Mouse (Mus musculus) hindbrain, embryonic 11.5 days (tissue): ENCODE data around the gene Sptssa. TPM values are rescaled to one million over a fixed set of nuclear protein-coding genes. Genes with fewer than 3 reads are reported as not detected.

Source experiments
- ATAC-seq: fragments of 200-750 bp; cut with Nextera tagmentation; 2 replicates; pipeline ENCODE4 v1.8.0; 2017; ENCODE audit warnings: mild to moderate bottlenecking, moderate TSS enrichment, moderate library complexity; ENCODE audit not compliant: low FRiP score
- DNase-seq: peaks from one replicate; pipeline ENCODE4 v3.0.0-alpha.2; 2015; ENCODE audit warnings: low spot score
- H3K27ac ChIP-seq: fragments of 300-500 bp; sonication (generic); 2 replicates; pipeline ENCODE4 v1.5.1; 2014; ENCODE audit warnings: mild to moderate bottlenecking, low read depth, low read length
- H3K27me3 ChIP-seq: fragments of 300-500 bp; sonication (generic); 2 replicates; pipeline ENCODE4 v1.6.1; 2014; ENCODE audit warnings: mild to moderate bottlenecking, low read length, moderate library complexity, mixed read lengths; ENCODE audit not compliant: control insufficient read depth, insufficient read depth
- H3K36me3 ChIP-seq: fragments of 300-500 bp; sonication (generic); 2 replicates; pipeline ENCODE4 v1.6.1; 2014; ENCODE audit warnings: mild to moderate bottlenecking, low read length, moderate library complexity, mixed read lengths; ENCODE audit not compliant: control insufficient read depth, insufficient read depth
- H3K4me1 ChIP-seq: fragments of 300-500 bp; sonication (generic); replicated peaks from 2 replicates; pipeline ENCODE4 v1.6.1; 2014; ENCODE audit warnings: low read length, mixed read lengths; ENCODE audit not compliant: control insufficient read depth, insufficient read depth
- H3K4me2 ChIP-seq: fragments of 300-500 bp; sonication (generic); replicated peaks from 2 replicates; pipeline ENCODE4 v1.6.1; 2014; ENCODE audit warnings: mild to moderate bottlenecking, low read depth, low read length
- H3K4me3 ChIP-seq: fragments of 300-500 bp; sonication (generic); 2 replicates; pipeline ENCODE4 v1.5.1; 2014; ENCODE audit warnings: low read depth, low read length
- H3K9ac ChIP-seq: fragments of 300-500 bp; sonication (generic); 2 replicates; pipeline ENCODE4 v1.6.1; 2014; ENCODE audit warnings: low read depth, low read length
- H3K9me3 ChIP-seq: fragments of 300-500 bp; sonication (generic); 2 replicates; pipeline ENCODE4 v1.6.1; 2016; ENCODE audit warnings: low read length; ENCODE audit not compliant: control insufficient read depth
- WGBS: fragments of 180-500 bp; shearing (Covaris S2); extraction: QIAGEN DNeasy Blood & Tissue Kit; methylation state at CpG from one replicate; pipeline ENCODE4 v1.1.7; 2014; 5-methylcytosine and 5-hydroxymethylcytosine counted together
- polyA plus RNA-seq: library from polyadenylated mRNA; unstranded; fragments of >200 nt; fragmentation: Nextera tagmentation; extraction: Ambion mirVana; gene quantifications from 2 replicates; pipeline ENCODE4 v1.2.1, GENCODE M21; 2014

Gene Sptssa
- polyA plus RNA-seq, 1 experiment from 2014 or later: 206 TPM

DNA sequence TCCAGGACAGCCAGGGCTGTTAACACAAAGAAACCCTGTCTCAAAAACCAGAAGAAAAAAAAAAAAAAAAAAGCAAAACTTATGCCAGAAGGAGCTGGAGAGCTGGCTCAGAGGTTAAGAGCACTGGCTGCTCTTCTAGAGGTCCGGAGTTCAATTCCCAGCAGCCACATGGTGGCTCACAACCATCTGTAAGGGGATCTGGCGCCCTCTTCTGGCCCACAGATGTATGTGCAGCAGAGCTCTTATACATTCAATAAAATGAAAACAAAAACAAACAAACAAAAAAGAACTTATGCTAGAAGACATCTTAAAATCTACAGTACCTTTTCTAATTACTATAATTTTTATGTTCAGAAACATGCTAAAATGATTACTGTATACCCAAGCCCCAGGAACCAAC is 11.4 kb downstream of the Sptssa start:
- Histone ChIP-seq H3K27ac (no peak overlapping the region), H3K4me2 (no peak overlapping the region), H3K36me3 (0 out of 2 replicates have a peak, but pooled peaks cover 2% of the 10 kb centered on the region), H3K4me1 (no peaks in the 10 kb centered on the region), H3K4me3 (no peak overlapping the region), H3K9me3 (no peaks in the 10 kb centered on the region), H3K9ac (no peak overlapping the region), H3K27me3 (no peaks in the 10 kb centered on the region)
- WGBS: 75% methylated on average over 2 of the region's 2 CpGs
- no peak for ATAC-seq
- DNase-seq: no peak

GRCm38 (mm10) chr12:54643320-54643892 is 13.0 kb downstream of the Sptssa start:
- Histone ChIP-seq H3K36me3 (no peaks in the 10 kb centered on the region), H3K9ac (no peak overlapping the region), H3K4me2 (no peak overlapping the region), H3K27ac (no peak overlapping the region), H3K27me3 (no peaks in the 10 kb centered on the region), H3K4me1 (no peaks in the 10 kb centered on the region), H3K9me3 (no peaks in the 10 kb centered on the region), H3K4me3 (no peak overlapping the region)
- WGBS: 72% methylated on average over 5 of the region's 5 CpGs
- DNase-seq (no peak), ATAC-seq (no peak)

DNA sequence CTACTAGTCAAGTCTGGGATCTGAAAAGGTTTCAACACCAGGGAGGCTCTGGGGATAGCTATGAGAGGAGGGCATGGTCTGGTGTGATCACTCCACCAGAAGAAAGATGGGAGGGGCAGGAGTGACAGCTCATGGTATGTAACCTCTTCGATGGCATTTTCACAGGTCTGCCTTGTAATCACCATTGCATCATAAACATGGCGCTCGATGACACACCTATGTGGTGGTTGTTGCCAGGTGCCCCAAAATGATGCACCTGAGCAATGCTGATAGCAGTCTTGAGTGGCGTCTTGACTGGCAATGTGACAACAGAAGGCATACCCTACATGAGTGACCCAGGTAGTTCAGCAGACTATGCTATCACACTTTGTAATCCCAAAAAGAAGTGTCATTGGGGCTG is 15.0 kb downstream of the Sptssa start:
- Histone ChIP-seq H3K9ac (no peak overlapping the region), H3K27me3 (no peaks in the 10 kb centered on the region), H3K4me3 (no peak overlapping the region), H3K36me3 (no peaks in the 10 kb centered on the region), H3K4me1 (no peaks in the 10 kb centered on the region), H3K4me2 (no peak overlapping the region), H3K9me3 (no peaks in the 10 kb centered on the region), H3K27ac (no peak overlapping the region)
- DNase-seq (no peak), ATAC-seq (no peak)
- 95% methylated on average over 4 of the region's 4 CpGs for WGBS

- Histone ChIP-seq H3K27ac (no peak overlapping the region), H3K27me3 (no peaks in the 10 kb centered on the region)
Observed at GRCm38 (mm10) chr12:54640259-54640658, 16.1 kb downstream of the Sptssa start.

GRCm38 (mm10) chr12:54637033-54637432 is 19.3 kb downstream of the Sptssa start:
- no peaks in the 10 kb centered on the region for H3K4me1 ChIP-seq
- H3K27me3 ChIP-seq: no peaks in the 10 kb centered on the region
- no peak overlapping the region for H3K9ac ChIP-seq
- ATAC-seq: no peak
- H3K9me3 ChIP-seq: no peaks in the 10 kb centered on the region
- H3K36me3 ChIP-seq: no peaks in the 10 kb centered on the region
- H3K4me2 ChIP-seq: no peak overlapping the region
- DNase-seq: no peak
- no peak overlapping the region for H3K27ac ChIP-seq
- H3K4me3 ChIP-seq: no peak overlapping the region
- 88% methylated on average over 1 of the region's 1 CpGs for WGBS

More at GRCm38 (mm10) chr12:54640259-54640658, 16.1 kb downstream of the Sptssa start:
- Histone ChIP-seq H3K4me3 (no peak overlapping the region), H3K36me3 (no peaks in the 10 kb centered on the region), H3K9me3 (no peaks in the 10 kb centered on the region), H3K4me1 (no peaks in the 10 kb centered on the region), H3K9ac (no peak overlapping the region), H3K4me2 (no peak overlapping the region)
- 93% methylated on average over 6 of the region's 6 CpGs for WGBS
- ATAC-seq (no peak), DNase-seq (no peak)

- Histone ChIP-seq H3K27ac (no peak overlapping the region), H3K9me3 (no peaks in the 10 kb centered on the region), H3K9ac (no peak overlapping the region), H3K4me2 (no peak overlapping the region), H3K4me1 (no peaks in the 10 kb centered on the region), H3K27me3 (no peaks in the 10 kb centered on the region), H3K4me3 (no peak overlapping the region), H3K36me3 (no peaks in the 10 kb centered on the region)
- ATAC-seq (no peak), DNase-seq (no peak)
- 74% methylated on average over 2 of the region's 2 CpGs for WGBS
Observed at GRCm38 (mm10) chr12:54632141-54632540, 24.2 kb downstream of the Sptssa start.

DNA sequence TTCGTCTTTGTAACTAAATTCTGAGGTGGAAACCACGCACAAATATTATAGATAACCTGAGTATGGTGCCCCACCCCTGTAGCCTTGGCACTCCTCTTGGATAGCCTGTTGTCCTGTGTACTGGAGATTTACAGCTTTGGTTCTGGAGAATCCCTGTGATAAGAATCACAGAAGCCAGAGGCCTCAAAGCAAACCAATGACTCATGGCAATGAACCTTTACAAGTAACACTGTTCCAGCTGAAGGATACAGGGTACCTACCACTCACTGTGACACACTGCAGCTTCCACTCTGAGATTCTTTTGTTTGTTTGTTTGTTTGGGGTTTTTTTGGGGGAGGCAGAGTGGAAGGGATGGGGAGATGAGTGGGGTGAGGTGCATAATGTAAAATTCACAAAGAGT is 34.4 kb downstream of the Sptssa start:
- H3K27ac ChIP-seq: no peak overlapping the region
- WGBS: 94% methylated on average over 2 of the region's 2 CpGs
- H3K4me2 ChIP-seq: no peak overlapping the region
- no peaks in the 10 kb centered on the region for H3K36me3 ChIP-seq
- H3K4me1 ChIP-seq: no peaks in the 10 kb centered on the region
- ATAC-seq (no peak), DNase-seq (no peak)
- no peaks in the 10 kb centered on the region for H3K9me3 ChIP-seq
- no peaks in the 10 kb centered on the region for H3K27me3 ChIP-seq
- H3K9ac ChIP-seq: no peak overlapping the region
- H3K4me3 ChIP-seq: no peak overlapping the region

DNA sequence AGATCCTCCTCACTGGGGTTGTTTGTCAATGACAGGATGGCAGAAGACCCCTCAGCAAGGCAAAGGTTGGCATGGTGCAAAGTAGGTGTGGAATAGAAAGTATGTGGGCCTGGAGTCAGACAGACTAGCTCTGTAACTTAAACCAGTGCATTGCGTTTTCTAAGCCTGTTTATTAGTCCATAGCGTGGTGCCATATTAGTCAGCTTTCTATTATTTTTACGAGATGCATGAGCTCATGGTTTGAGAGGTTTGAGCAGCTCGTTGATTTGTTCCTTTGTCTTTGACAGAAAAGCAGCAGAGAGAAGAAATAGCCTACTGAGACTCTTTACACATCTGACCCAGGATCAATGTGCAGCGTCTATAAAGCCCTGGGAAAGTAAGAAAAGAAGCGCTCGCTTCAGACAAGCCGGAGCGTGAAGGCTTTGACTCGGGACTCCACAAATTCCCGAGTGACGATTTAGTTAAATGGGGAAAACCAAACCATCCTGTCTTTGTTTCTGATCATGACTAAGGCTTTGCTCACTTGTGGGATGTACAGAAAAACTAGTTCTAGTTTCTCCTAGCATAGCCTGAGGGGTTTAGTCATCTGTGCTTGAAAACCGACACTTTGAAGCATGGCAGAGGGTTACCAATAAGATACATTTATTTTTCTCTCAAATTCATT is 36.2 kb downstream of the Sptssa start:
- Histone ChIP-seq H3K9me3 (no peaks in the 10 kb centered on the region), H3K4me3 (no peak overlapping the region), H3K27me3 (no peaks in the 10 kb centered on the region), H3K27ac (no peak overlapping the region), H3K9ac (no peak overlapping the region), H3K36me3 (no peaks in the 10 kb centered on the region), H3K4me2 (no peak overlapping the region), H3K4me1 (no peaks in the 10 kb centered on the region)
- ATAC-seq (no peak), DNase-seq (no peak)
- WGBS: 81% methylated on average over 13 of the region's 13 CpGs

- Histone ChIP-seq H3K9me3 (no peaks in the 10 kb centered on the region), H3K36me3 (no peaks in the 10 kb centered on the region), H3K4me1 (no peaks in the 10 kb centered on the region), H3K4me3 (no peak overlapping the region), H3K27me3 (no peaks in the 10 kb centered on the region), H3K9ac (no peak overlapping the region), H3K27ac (no peak overlapping the region), H3K4me2 (no peak overlapping the region)
- DNase-seq (no peak), ATAC-seq (no peak)
- 71% methylated on average over 6 of the region's 6 CpGs for WGBS
Observed at GRCm38 (mm10) chr12:54608988-54609387, 47.4 kb downstream of the Sptssa start.
